Mouse (Mus musculus): ENCODE measurements around the gene Ints7.

DNA sequence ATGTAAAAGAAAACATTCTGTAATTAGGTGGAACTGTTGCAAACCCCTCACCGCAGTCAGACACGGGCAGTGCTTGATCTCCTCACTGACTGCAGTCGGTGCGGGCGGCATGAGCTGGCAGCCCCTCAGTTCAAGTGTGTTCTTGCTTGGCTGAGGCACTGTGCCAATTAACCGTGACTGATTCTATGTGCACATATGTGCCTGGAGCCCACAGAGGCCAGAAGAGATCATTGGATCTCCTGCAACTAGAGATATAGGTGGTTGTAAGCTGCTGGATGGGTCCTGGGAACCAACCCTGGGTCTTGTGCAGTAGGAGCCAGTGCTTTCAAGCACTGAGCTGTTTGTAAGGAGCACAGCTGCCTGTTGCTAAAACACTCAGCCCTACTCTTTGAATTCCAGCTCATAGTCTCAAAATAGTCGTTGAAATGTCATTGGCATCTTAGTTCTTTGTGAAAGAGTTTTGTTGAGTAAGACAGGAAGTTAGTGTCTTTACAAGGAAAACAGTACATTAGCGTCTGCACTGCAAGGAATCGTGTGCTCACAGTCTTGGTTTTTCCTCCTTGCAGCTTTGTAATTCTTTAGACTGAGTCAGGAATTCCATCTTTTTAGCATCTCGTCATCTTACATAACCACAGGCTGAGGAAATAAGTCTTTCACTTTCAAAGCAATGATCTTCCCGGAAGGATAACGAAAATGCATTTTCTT, 16.7 kb downstream of the Ints7 start:
- TF ChIP-seq CTCF (IDR thresholded peaks at IDR 0.05; ENCODE audit: borderline replicate concordance, extremely low read depth, insufficient read depth, insufficient read length) (no peak), POLR2A (IDR thresholded peaks at IDR 0.05; ENCODE audit: borderline replicate concordance, extremely low read depth, insufficient read depth, insufficient read length, poor library complexity, severe bottlenecking) (no peak)
